In the genomic region with DNA sequence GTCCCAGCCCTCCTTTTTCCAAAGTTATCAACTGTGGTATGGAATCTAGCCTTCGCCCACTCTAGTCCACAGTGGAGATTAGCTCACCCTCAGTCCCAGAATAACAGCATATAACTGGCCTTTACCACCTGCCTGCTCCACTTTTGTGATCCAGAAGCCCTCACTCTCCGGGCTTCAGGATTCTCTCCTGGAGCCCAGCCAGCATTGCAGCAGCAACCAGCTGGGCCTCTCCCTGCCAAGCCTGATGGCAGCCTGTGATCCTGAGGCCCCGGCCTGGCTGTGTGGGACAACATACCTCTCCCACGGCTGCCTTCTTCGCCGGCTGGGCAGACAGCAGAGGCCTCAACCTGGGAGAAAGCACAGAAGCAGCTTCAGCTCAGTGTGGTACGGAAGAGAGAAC, we compare ENCODE assay signal across 12 mouse cellular contexts. TPM values are rescaled to one million over a fixed set of nuclear protein-coding genes. Genes with fewer than 3 reads are reported as not detected.
DNase-seq lines count a peak whose midpoint lies in the region; ATAC-seq and TF ChIP-seq lines count a peak whose summit lies in the region.
"Had no signal": no experiment of that assay in that cellular context is flagged by ENCODE, and none has a peak within 500 bp of the region (broad histone marks: within the 10 kb centered on the region; RNA-seq: fewer than 3 reads in every experiment).

No protein-coding gene starts in this region.

- H3K9ac ChIP-seq in heart, adult 2 months (ENCODE audit: low read depth, low read length), result no peak overlapping the region
- 0 out of 2 replicates have a peak overlapping the region, but pooled peaks have one; percentile 13 for H3K9ac ChIP-seq in midbrain, postnatal 0 days (replicated peaks; ENCODE audit: low read length, poor library complexity, severe bottlenecking)
- no peak overlapping the region for H3K9ac ChIP-seq in midbrain, embryonic 14.5 days (replicated peaks; ENCODE audit: low read length)
- no peak overlapping the region for H3K9ac ChIP-seq in forebrain, postnatal 0 days

- no peaks in the 10 kb centered on the region; the same call in 1 of the 2 replicates for H3K4me1 ChIP-seq in heart, adult 2 months (ENCODE audit: control insufficient read depth, insufficient read depth, low read length)
- no peaks in the 10 kb centered on the region for H3K4me1 ChIP-seq in midbrain, postnatal 0 days (ENCODE audit: insufficient read depth, low read length)
- H3K4me1 ChIP-seq in midbrain, embryonic 14.5 days (ENCODE audit: control insufficient read depth, insufficient read depth, low read length), result no peaks in the 10 kb centered on the region
- no peaks in the 10 kb centered on the region for H3K4me1 ChIP-seq in forebrain, postnatal 0 days (ENCODE audit: insufficient read depth)

- H3K79me2 ChIP-seq in heart, adult 2 months (replicated peaks; ENCODE audit: control insufficient read depth, insufficient read depth, low read length), result no peaks in the 10 kb centered on the region

- H3K36me3 ChIP-seq in heart, adult 2 months (ENCODE audit: control insufficient read depth, insufficient read depth, low read length), result no peaks in the 10 kb centered on the region
- peaks cover 67% of the 10 kb centered on the region for H3K36me3 ChIP-seq in midbrain, postnatal 0 days (ENCODE audit: insufficient read depth, low read length)
- peaks cover 85% of the 10 kb centered on the region for H3K36me3 ChIP-seq in midbrain, embryonic 14.5 days (ENCODE audit: control insufficient read depth, insufficient read depth, low read length)
- peaks cover 69% of the 10 kb centered on the region for H3K36me3 ChIP-seq in forebrain, postnatal 0 days (ENCODE audit: insufficient read depth)

- TF ChIP-seq EP300 in heart, adult 2 months (IDR thresholded peaks at IDR 0.05; ENCODE audit: insufficient read depth, low read depth, low read length), result no peak

- no peak for ATAC-seq in midbrain, postnatal 0 days (ENCODE audit: low FRiP score)
- ATAC-seq in midbrain, embryonic 14.5 days (ENCODE audit: low FRiP score, low TSS enrichment), result no peak
- ATAC-seq in forebrain, postnatal 0 days, result no peak

- H3K27ac ChIP-seq in heart, adult 2 months, result peak overlapping the region; percentile 26; the same call in 1 of the 2 replicates
- no peak overlapping the region for H3K27ac ChIP-seq in midbrain, postnatal 0 days (ENCODE audit: low read depth, low read length)
- no peak overlapping the region for H3K27ac ChIP-seq in midbrain, embryonic 14.5 days (replicated peaks; ENCODE audit: low read depth, low read length)
- H3K27ac ChIP-seq in forebrain, postnatal 0 days (ENCODE audit: low read depth, low read length), result no peak overlapping the region

- no peak overlapping the region for H3K4me3 ChIP-seq in heart, adult 2 months
- H3K4me3 ChIP-seq in midbrain, postnatal 0 days (ENCODE audit: low read depth, low read length), result no peak overlapping the region
- no peak overlapping the region for H3K4me3 ChIP-seq in midbrain, embryonic 14.5 days (replicated peaks; ENCODE audit: low read depth, low read length)
- H3K4me3 ChIP-seq in forebrain, postnatal 0 days (ENCODE audit: low read depth, low read length), result no peak overlapping the region
- H3K4me3 ChIP-seq: myocyte had no signal

- TF ChIP-seq POLR2A in heart, adult 2 months (IDR thresholded peaks at IDR 0.05; ENCODE audit: insufficient read depth, low read depth, low read length), result no peak

- H3K4me2 ChIP-seq in midbrain, postnatal 0 days (ENCODE audit: low read depth, low read length, poor library complexity, severe bottlenecking), result no peak overlapping the region
- no peak overlapping the region for H3K4me2 ChIP-seq in midbrain, embryonic 14.5 days (ENCODE audit: low read length)
- no peak overlapping the region for H3K4me2 ChIP-seq in forebrain, postnatal 0 days (ENCODE audit: low read depth)

- H3K9me3 ChIP-seq in midbrain, postnatal 0 days (ENCODE audit: low read length), result no peaks in the 10 kb centered on the region
- no peaks in the 10 kb centered on the region for H3K9me3 ChIP-seq in midbrain, embryonic 14.5 days (ENCODE audit: control insufficient read depth, low read length)
- H3K9me3 ChIP-seq in forebrain, postnatal 0 days (ENCODE audit: low read length), result no peaks in the 10 kb centered on the region

- intact Hi-C loops in heart, adult 2 months (cut with DNase I), result no loop called here
- intact Hi-C loops in heart, postnatal 36 days (cut with DNase I), result no loop called here

- no peaks in the 10 kb centered on the region for H3K27me3 ChIP-seq in heart, adult 2 months (ENCODE audit: control insufficient read depth, insufficient read depth, low read length)
- H3K27me3 ChIP-seq in midbrain, postnatal 0 days (ENCODE audit: insufficient read depth, low read length), result no peaks in the 10 kb centered on the region
- no peaks in the 10 kb centered on the region for H3K27me3 ChIP-seq in midbrain, embryonic 14.5 days (ENCODE audit: control insufficient read depth, insufficient read depth, low read length)
- no peaks in the 10 kb centered on the region for H3K27me3 ChIP-seq in forebrain, postnatal 0 days (ENCODE audit: insufficient read depth, low read length)

- 43% methylated on average over 7 of the region's 7 CpGs for WGBS in heart, adult 2 months
- 73% methylated on average over 7 of the region's 7 CpGs for WGBS in midbrain, postnatal 0 days
- 68% methylated on average over 7 of the region's 7 CpGs for WGBS in midbrain, embryonic 14.5 days
- WGBS in forebrain, postnatal 0 days, result 64% methylated on average over 7 of the region's 7 CpGs

- DNase-seq in heart, adult 2 months, result peak in 1 of 2 experiments; percentile 73
- DNase-seq in heart, adult 8-10 months (ENCODE audit: low spot score), result no peak
- DNase-seq in midbrain, postnatal 0 days (ENCODE audit: low spot score), result peak; percentile 42
- no peak for DNase-seq in midbrain, embryonic 14.5 days
- peak; percentile 64 to 74 for DNase-seq in cerebellum, postnatal 36 days
- peak; percentile 46 to 58 for DNase-seq in heart, postnatal 36 days
- no peak for DNase-seq in forebrain, postnatal 0 days
- DNase-seq in embryo, embryonic 11 days, result no peak
- DNase-seq: kidney, postnatal 4 days; liver; thymus, adult 18-20 months had no signal

- TF ChIP-seq CTCF in heart, adult 2 months (IDR thresholded peaks at IDR 0.05), result no peak
- TF ChIP-seq CTCF in midbrain, postnatal 0 days (IDR thresholded peaks at IDR 0.05), result no peak
- no peak for TF ChIP-seq CTCF in forebrain, postnatal 0 days (IDR thresholded peaks at IDR 0.05; ENCODE audit: low read depth)

RNA-seq across cellular contexts. Expression of a gene that starts 14.9 kb away (rescaled TPM):
- 10 to 100 TPM; 21.8 to 24.3 TPM for total RNA-seq in heart, adult 2 months (2021)
- 26.7 and 27.4 TPM in 2 replicates for polyA plus RNA-seq in heart, adult 2 months (2012; rRNA removed)
- total RNA-seq in heart, adult 8-10 months (2022), result 10 to 100 TPM; 21.6 to 29.6 (median 26.3) TPM
- 79.0 and 81.6 TPM in 2 replicates for total RNA-seq in midbrain, postnatal 0 days (2014; rRNA removed)
- 58.4 and 61.9 TPM in 2 replicates for polyA plus RNA-seq in midbrain, postnatal 0 days (2015; fragmentation: Nextera tagmentation; extraction: Ambion mirVana)
- 49.8 and 54.3 TPM in 2 replicates for polyA plus RNA-seq in midbrain, embryonic 14.5 days (2014; fragmentation: Nextera tagmentation; extraction: Ambion mirVana)
- total RNA-seq in heart, postnatal 36 days (2021), result 10 to 100 TPM; 24.3 to 24.7 TPM
- 60.4 and 60.5 TPM in 2 replicates for total RNA-seq in forebrain, postnatal 0 days (2014; rRNA removed)
- 46.7 and 54.3 TPM in 2 replicates for polyA plus RNA-seq in forebrain, postnatal 0 days (2015; fragmentation: Nextera tagmentation; extraction: Ambion mirVana)

RNA-seq across cellular contexts. Expression of a gene that starts 19.5 kb away (rescaled TPM):
- 1 to 10 TPM; 5.7 to 8.6 TPM for total RNA-seq in heart, adult 2 months (2021)
- 11.4 and 14.8 TPM in 2 replicates for polyA plus RNA-seq in heart, adult 2 months (2012; rRNA removed)
- total RNA-seq in heart, adult 8-10 months (2022), result 10 to 100 TPM in 1 of 4 experiments, 1 to 10 TPM in 3; 7.0 to 11.7 (median 8.5) TPM
- 23.6 and 25.8 TPM in 2 replicates for total RNA-seq in midbrain, postnatal 0 days (2014; rRNA removed)
- 41.8 and 48.0 TPM in 2 replicates for polyA plus RNA-seq in midbrain, postnatal 0 days (2015; fragmentation: Nextera tagmentation; extraction: Ambion mirVana)
- 53.2 and 59.4 TPM in 2 replicates for polyA plus RNA-seq in midbrain, embryonic 14.5 days (2014; fragmentation: Nextera tagmentation; extraction: Ambion mirVana)
- 10 to 100 TPM in 1 of 2 experiments, 1 to 10 TPM in 1; 5.6 to 10.6 TPM for total RNA-seq in heart, postnatal 36 days (2021)
- 22.2 and 31.5 TPM in 2 replicates for total RNA-seq in forebrain, postnatal 0 days (2014; rRNA removed)
- polyA plus RNA-seq in forebrain, postnatal 0 days (2015; fragmentation: Nextera tagmentation; extraction: Ambion mirVana), result 55.5 and 60.4 TPM in 2 replicates

RNA-seq across cellular contexts. Expression of a gene that starts 31.9 kb away (rescaled TPM):
- total RNA-seq in heart, adult 2 months (2021), result 10 to 100 TPM; 25.4 to 27.4 TPM
- 34.4 and 35.5 TPM in 2 replicates for polyA plus RNA-seq in heart, adult 2 months (2012; rRNA removed)
- total RNA-seq in heart, adult 8-10 months (2022), result 10 to 100 TPM; 25.1 to 30.4 (median 29.8) TPM
- 88.4 and 94.6 TPM in 2 replicates for total RNA-seq in midbrain, postnatal 0 days (2014; rRNA removed)
- polyA plus RNA-seq in midbrain, postnatal 0 days (2015; fragmentation: Nextera tagmentation; extraction: Ambion mirVana), result 9.4 and 12.1 TPM in 2 replicates
- 15.1 and 18.5 TPM in 2 replicates for polyA plus RNA-seq in midbrain, embryonic 14.5 days (2014; fragmentation: Nextera tagmentation; extraction: Ambion mirVana)
- 10 to 100 TPM; 24.4 to 28.4 TPM for total RNA-seq in heart, postnatal 36 days (2021)
- total RNA-seq in forebrain, postnatal 0 days (2014; rRNA removed), result 66.9 and 69.4 TPM in 2 replicates
- 5.5 and 7.9 TPM in 2 replicates for polyA plus RNA-seq in forebrain, postnatal 0 days (2015; fragmentation: Nextera tagmentation; extraction: Ambion mirVana)

RNA-seq across cellular contexts. Expression of a gene that starts 39.1 kb away (rescaled TPM):
- 10 to 100 TPM; 22.3 to 25.1 TPM for total RNA-seq in heart, adult 2 months (2021)
- polyA plus RNA-seq in heart, adult 2 months (2012; rRNA removed), result 22.4 and 29.3 TPM in 2 replicates
- total RNA-seq in heart, adult 8-10 months (2022), result 10 to 100 TPM; 22.9 to 28.1 (median 24.6) TPM
- 42.1 and 51.3 TPM in 2 replicates for total RNA-seq in midbrain, postnatal 0 days (2014; rRNA removed)
- polyA plus RNA-seq in midbrain, postnatal 0 days (2015; fragmentation: Nextera tagmentation; extraction: Ambion mirVana), result 34.9 and 39.0 TPM in 2 replicates
- polyA plus RNA-seq in midbrain, embryonic 14.5 days (2014; fragmentation: Nextera tagmentation; extraction: Ambion mirVana), result 37.7 and 55.1 TPM in 2 replicates
- total RNA-seq in heart, postnatal 36 days (2021), result 10 to 100 TPM; 24.5 to 25.3 TPM
- 47.6 and 54.4 TPM in 2 replicates for total RNA-seq in forebrain, postnatal 0 days (2014; rRNA removed)
- polyA plus RNA-seq in forebrain, postnatal 0 days (2015; fragmentation: Nextera tagmentation; extraction: Ambion mirVana), result 32.3 and 40.2 TPM in 2 replicates

RNA-seq across cellular contexts. Expression of a gene that starts 52.9 kb away (rescaled TPM):
- total RNA-seq in heart, adult 2 months (2021), result 10 to 100 TPM; 34.9 to 37.5 TPM
- polyA plus RNA-seq in heart, adult 2 months (2012; rRNA removed), result 34.8 and 37.4 TPM in 2 replicates
- 10 to 100 TPM; 30.4 to 38.2 (median 36.1) TPM for total RNA-seq in heart, adult 8-10 months (2022)
- total RNA-seq in midbrain, postnatal 0 days (2014; rRNA removed), result 133 and 162 TPM in 2 replicates
- 22.4 and 25.8 TPM in 2 replicates for polyA plus RNA-seq in midbrain, postnatal 0 days (2015; fragmentation: Nextera tagmentation; extraction: Ambion mirVana)
- 28.7 and 32.5 TPM in 2 replicates for polyA plus RNA-seq in midbrain, embryonic 14.5 days (2014; fragmentation: Nextera tagmentation; extraction: Ambion mirVana)
- total RNA-seq in heart, postnatal 36 days (2021), result 10 to 100 TPM; 32.5 to 38.9 TPM
- 103 and 116 TPM in 2 replicates for total RNA-seq in forebrain, postnatal 0 days (2014; rRNA removed)
- polyA plus RNA-seq in forebrain, postnatal 0 days (2015; fragmentation: Nextera tagmentation; extraction: Ambion mirVana), result 14.3 and 23.2 TPM in 2 replicates

Comparison
In these comparisons a context has a peak if more than half of its experiments do, and no peak if none do; other contexts are left out.
1. DNase-seq: peak in midbrain, postnatal 0 days (single experiment), cerebellum, postnatal 36 days (2 of 2) and heart, postnatal 36 days (2 of 2); none in heart, adult 8-10 months (single experiment), midbrain, embryonic 14.5 days (single experiment), forebrain, postnatal 0 days (single experiment) and embryo, embryonic 11 days (single experiment).